Mouse (Mus musculus) embryonic fibroblast, embryonic 13.5 days (primary cell): ENCODE measurements around the gene Txnrd3.

Source experiments
- CTCF ChIP-seq: IDR thresholded peaks from 2 replicates; pipeline ENCODE4 v1.5.1; 2011; ENCODE audit warnings: mild to moderate bottlenecking, control low read depth, low read length, moderate library complexity, borderline replicate concordance; ENCODE audit not compliant: insufficient read depth
- POLR2A ChIP-seq: IDR thresholded peaks from 2 replicates; pipeline ENCODE4 v1.6.1; 2011; ENCODE audit warnings: low read depth, mild to moderate bottlenecking, control low read depth, low read length, moderate library complexity

DNA sequence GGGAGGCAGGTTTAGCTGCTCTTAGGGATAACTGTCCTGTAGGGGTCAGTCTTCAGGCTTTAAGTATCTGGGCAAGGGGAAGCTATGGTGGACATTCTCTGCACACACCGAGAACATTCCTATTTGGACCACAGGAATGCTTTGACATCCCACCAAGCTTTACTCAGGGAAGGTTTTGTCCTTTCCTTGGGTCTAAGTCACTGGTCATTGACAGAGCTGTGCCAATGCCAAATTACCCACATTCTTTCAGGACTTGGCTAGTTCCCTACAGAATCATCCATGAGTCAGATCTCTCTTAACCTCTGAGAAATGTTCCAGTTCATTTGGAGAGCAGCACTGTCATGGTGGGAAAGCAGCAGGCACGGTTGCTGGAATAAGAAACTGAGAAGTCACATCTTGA is 62.8 kb downstream of the Txnrd3 start:
- TF ChIP-seq CTCF (no peak), POLR2A (no peak)
